Mouse (Mus musculus): ENCODE data around the gene Scg3. TPM values are rescaled to one million over a fixed set of nuclear protein-coding genes. Genes with fewer than 3 reads are reported as not detected.

The Scg3 gene
- 99.8 and 114 TPM in 2 replicates for polyA plus RNA-seq (2016; fragmentation: Nextera tagmentation; extraction: Ambion mirVana)

DNA sequence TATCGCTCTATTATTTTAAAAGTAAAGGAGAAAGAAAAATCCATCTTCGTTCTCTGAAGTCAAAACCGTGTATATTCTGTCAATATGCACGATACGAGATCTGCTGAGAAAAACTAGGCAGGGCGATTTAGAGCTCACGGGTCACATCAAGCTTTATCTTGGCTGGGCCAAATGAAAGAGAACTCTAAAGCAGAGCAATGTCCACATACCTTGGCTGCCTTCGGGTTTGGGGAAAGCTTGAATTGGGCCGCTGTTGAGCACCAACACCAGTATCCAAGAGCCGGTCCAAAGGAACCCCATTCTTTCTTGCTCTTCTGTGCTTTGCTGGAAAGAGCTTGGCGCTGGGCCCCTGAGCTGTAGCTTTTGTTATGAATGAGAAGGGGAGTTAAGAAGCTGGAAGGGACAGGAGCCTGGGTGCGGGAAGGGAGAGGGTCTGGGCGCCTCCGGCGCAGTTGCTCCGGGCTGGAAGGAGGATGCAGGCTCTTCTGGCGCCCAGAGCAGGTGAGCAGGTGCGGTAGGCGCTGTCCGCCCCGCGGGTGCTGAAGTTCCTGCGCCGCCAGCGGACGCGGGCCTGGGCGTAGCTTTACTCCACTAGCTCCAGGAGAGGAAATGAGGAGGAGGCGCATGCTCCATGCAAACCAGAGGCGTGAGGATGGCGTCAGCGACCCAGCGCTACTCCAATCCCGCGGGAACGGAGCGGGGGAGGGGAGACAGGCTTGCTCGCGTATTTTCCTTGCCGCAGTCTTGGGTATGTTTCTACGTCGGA, at the start of gene Scg3:
Gene Scg3 (minus strand): TSS at position 631 of the 766 bp plus-strand sequence.
- peak; percentile 99 for ATAC-seq (ENCODE audit: low FRiP score, low read depth)
- Histone ChIP-seq H3K4me1 (no peaks in the 10 kb centered on the region; the same call in 1 of the 2 replicates), H3K27ac (0 out of 2 replicates have a peak within 1 kb of the TSS, but pooled peaks have one; percentile 18), H3K4me3 (peak within 1 kb of the TSS; percentile 56), H3K27me3 (replicated peaks) (no peaks in the 10 kb centered on the region), H3K4me2 (replicated peaks) (peak within 1 kb of the TSS; percentile 56), H3K9ac (peak within 1 kb of the TSS; percentile 64), H3K9me3 (no peaks in the 10 kb centered on the region), H3K36me3 (peaks cover 4% of the 10 kb centered on the region; the same call in 1 of the 2 replicates)
- WGBS = 6% methylated on average over 42 of the region's 42 CpGs

DNA sequence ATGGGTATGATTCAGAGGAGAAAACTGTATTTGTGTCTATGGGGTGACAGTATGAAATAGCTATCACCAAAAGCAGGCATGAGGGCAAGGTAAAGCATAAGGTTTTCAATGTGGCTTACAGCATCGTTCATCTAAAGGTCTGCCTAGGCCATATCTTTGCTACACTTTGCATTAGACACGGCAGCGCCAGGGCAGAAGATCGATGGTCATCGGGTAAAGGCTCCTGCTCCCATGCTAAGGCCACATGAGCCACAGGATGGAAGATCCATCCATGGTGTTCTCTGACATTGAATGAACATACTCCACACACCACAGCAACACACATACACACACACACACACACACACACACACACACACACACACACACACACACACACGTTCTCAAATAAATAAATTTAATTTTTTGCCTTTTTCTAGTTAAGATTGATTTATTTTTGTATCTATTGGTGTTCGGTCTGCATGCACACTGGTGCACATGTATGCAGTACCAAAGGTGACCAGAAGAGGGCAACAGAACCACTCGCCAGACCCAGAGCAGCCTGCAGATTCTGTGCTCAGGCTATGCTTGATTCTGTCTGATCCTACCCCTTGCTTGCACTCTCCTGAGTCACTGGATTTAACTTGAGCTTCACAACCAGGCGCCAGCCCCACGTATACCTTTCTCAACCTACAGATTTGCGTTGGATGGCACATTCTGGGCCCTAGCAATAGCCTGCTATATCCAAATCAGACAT, 36.3 kb upstream of the Scg3 start:
- WGBS = 36% methylated on average over 11 of the region's 11 CpGs
- Histone ChIP-seq H3K36me3 (no peaks in the 10 kb centered on the region), H3K27ac (no peak overlapping the region)

DNA sequence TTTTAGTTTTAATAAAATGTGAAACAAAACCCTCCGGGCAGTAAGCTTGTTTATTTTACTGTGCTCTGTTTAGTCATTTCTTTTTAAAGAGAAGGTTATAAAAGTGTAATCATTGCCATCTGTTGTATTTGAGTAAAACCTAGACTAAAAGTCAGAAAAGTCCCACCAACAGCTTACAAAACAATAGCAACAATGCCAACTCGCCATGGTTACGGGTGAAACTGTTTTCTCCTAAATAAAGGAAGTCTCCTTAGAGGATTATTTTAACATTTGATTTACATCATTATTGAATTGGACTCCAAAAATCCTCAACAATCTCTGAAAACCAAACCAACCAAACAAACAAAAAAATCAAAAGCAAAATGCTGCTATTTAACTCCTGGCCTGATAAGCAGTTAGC, 35.6 kb upstream of the Scg3 start:
- ATAC-seq (ENCODE audit: low FRiP score, low read depth) = no peak
- Histone ChIP-seq H3K36me3 (no peaks in the 10 kb centered on the region), H3K4me1 (no peaks in the 10 kb centered on the region), H3K4me2 (replicated peaks) (no peak overlapping the region), H3K27ac (no peak overlapping the region), H3K4me3 (no peak overlapping the region), H3K9me3 (no peaks in the 10 kb centered on the region), H3K27me3 (replicated peaks) (no peaks in the 10 kb centered on the region), H3K9ac (no peak overlapping the region)
- WGBS = 81% methylated on average over 3 of the region's 3 CpGs

More for the DNA sequence above, 36.3 kb upstream of the Scg3 start:
- no peaks in the 10 kb centered on the region for H3K4me1 ChIP-seq
- no peaks in the 10 kb centered on the region for H3K9me3 ChIP-seq
- no peak overlapping the region for H3K4me2 ChIP-seq (replicated peaks)
- no peak overlapping the region for H3K9ac ChIP-seq
- peak; percentile 86 for ATAC-seq (ENCODE audit: low FRiP score, low read depth)
- no peak overlapping the region for H3K4me3 ChIP-seq
- H3K27me3 ChIP-seq (replicated peaks) = no peaks in the 10 kb centered on the region

DNA sequence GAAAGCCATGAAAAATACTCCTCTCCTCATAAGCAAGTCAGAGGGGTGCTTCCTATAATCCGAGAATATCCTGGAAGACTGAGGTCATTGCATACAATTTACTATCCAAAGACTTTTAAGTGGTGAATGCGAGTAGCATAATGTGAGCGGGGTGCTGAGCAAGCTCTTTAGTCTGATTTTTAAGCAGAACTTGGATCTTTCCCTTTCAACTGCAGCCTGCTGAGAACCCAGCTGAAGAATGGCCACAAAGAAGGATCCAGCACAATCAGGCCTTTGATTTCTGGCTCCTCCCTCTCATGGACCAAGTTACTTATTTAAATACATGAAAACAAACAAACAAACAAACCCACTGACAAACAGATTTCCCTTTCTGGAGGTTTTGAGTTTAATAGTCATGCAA, 916 bp upstream of the Scg3 start:
- H3K36me3 ChIP-seq = no peaks in the 10 kb centered on the region
- H3K4me2 ChIP-seq (replicated peaks) = peak overlapping the region; percentile 56; the same call in 1 of the 2 replicates
- no peak overlapping the region for H3K4me3 ChIP-seq
- H3K9me3 ChIP-seq = peaks cover 8% of the 10 kb centered on the region
- no peaks in the 10 kb centered on the region; the same call in 1 of the 2 replicates for H3K4me1 ChIP-seq
- no peak overlapping the region for H3K9ac ChIP-seq
- H3K27ac ChIP-seq = no peak overlapping the region
- ATAC-seq (ENCODE audit: low FRiP score, low read depth) = no peak
- 64% methylated on average over 3 of the region's 3 CpGs for WGBS
- H3K27me3 ChIP-seq (replicated peaks) = no peaks in the 10 kb centered on the region

DNA sequence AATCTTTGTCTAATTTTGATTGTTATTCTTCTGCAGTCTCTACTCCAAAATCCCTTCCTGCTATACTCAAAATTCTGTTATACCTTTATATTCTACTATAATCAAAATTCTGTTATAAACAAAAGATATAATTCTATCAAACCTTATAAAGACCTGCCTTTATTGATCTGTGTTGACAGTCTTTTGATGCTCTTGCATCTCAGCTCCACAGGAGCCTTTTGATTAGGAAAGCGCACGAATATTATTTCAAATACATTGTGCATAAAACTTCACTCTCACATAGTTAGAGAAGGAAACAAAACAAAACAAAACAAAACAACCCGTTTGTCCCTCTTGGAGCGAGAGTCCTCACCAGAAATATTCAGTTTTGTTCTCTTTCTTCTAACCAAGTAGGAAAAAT, 436 bp upstream of the Scg3 start:
- peak overlapping the region; percentile 56 for H3K4me3 ChIP-seq
- peak overlapping the region; percentile 56 for H3K4me2 ChIP-seq (replicated peaks)
- no peak overlapping the region for H3K27ac ChIP-seq
- 0 out of 2 replicates have a peak, but pooled peaks cover 4% of the 10 kb centered on the region for H3K9me3 ChIP-seq
- peak; percentile 27; the same call in 1 of the 2 replicates for ATAC-seq (ENCODE audit: low FRiP score, low read depth)
- WGBS = 72% methylated on average over 4 of the region's 4 CpGs
- no peaks in the 10 kb centered on the region for H3K27me3 ChIP-seq (replicated peaks)
- H3K36me3 ChIP-seq = 0 out of 2 replicates have a peak, but pooled peaks cover under 1% of the 10 kb centered on the region
- peak overlapping the region; percentile 64; the same call in 1 of the 2 replicates for H3K9ac ChIP-seq
- H3K4me1 ChIP-seq = no peaks in the 10 kb centered on the region; the same call in 1 of the 2 replicates

DNA sequence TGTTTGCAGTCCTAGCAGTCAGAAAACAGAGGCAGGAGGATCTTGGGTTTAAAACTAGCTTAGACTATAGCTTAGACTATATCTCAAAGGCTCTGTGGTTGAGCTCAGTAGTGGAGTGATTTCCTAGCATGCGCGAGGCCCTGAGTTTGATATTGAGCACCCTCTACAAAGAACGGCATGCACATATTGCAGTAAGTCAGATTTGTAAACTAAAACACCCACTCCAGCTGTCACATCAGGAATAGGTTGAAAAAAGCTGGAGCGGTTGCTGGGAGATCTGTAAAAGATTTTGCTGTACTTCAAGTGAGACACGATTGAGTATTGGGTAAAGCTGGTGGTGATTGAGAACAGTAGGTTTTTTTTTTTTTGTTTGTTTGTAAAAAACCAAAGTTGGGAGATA, 3.2 kb downstream of the Scg3 start:
- H3K4me2 ChIP-seq (replicated peaks) = no peak overlapping the region
- H3K27me3 ChIP-seq (replicated peaks) = no peaks in the 10 kb centered on the region
- ATAC-seq (ENCODE audit: low FRiP score, low read depth) = no peak
- 93% methylated on average over 5 of the region's 5 CpGs for WGBS
- no peak overlapping the region for H3K9ac ChIP-seq
- no peak overlapping the region for H3K4me3 ChIP-seq
- no peak overlapping the region for H3K27ac ChIP-seq
- peaks cover 25% of the 10 kb centered on the region for H3K36me3 ChIP-seq
- H3K4me1 ChIP-seq = no peaks in the 10 kb centered on the region; the same call in 1 of the 2 replicates
- H3K9me3 ChIP-seq = no peaks in the 10 kb centered on the region

DNA sequence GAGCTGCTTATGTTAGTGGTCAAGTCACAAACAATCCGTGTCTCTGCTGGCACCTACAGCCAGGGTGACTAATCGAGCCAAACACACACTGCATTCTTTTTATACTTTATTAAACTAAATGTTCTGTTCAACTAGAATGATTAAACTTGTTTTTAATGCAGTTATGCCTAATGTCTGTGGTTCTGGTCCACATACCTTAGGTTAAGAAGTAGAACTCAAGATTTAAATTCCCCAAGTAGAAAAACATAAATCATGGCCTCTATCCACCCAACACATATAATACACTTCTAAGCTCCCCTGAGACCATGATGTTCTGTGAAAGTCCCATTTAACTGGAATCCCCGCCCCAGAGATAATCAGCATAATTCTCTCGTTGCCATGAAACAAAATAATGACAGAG, 4.2 kb downstream of the Scg3 start:
- no peaks in the 10 kb centered on the region; the same call in 1 of the 2 replicates for H3K4me1 ChIP-seq
- H3K4me3 ChIP-seq = no peak overlapping the region
- no peaks in the 10 kb centered on the region for H3K9me3 ChIP-seq
- H3K27me3 ChIP-seq (replicated peaks) = no peaks in the 10 kb centered on the region
- no peak overlapping the region for H3K9ac ChIP-seq
- ATAC-seq (ENCODE audit: low FRiP score, low read depth) = no peak
- H3K36me3 ChIP-seq = peaks cover 34% of the 10 kb centered on the region
- H3K27ac ChIP-seq = no peak overlapping the region
- WGBS = 76% methylated on average over 4 of the region's 4 CpGs
- H3K4me2 ChIP-seq (replicated peaks) = no peak overlapping the region

DNA sequence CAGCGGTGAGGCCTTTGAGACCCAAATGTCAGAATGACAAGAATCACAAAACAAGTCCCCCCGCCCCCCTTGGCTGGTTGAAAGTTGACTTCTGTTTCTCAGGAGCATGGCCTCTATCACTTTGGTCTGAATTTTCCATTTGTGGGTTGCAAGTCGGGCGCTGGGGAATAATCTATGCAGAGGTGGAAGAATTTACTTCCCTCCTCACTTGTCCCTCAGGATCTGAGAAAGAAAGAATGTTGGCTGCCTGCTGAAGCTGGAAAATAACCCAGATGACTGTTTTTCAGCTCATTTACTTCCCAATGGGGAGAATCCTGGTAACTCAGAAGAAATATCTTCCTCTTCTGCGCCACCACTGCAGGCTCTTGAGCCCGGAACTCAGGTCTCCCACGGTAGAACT, 5.5 kb downstream of the Scg3 start:
- Histone ChIP-seq H3K36me3 (peaks cover 46% of the 10 kb centered on the region), H3K27ac (no peak overlapping the region), H3K27me3 (replicated peaks) (no peaks in the 10 kb centered on the region), H3K4me1 (no peaks in the 10 kb centered on the region; the same call in 1 of the 2 replicates), H3K4me3 (no peak overlapping the region), H3K9ac (no peak overlapping the region), H3K9me3 (no peaks in the 10 kb centered on the region), H3K4me2 (replicated peaks) (no peak overlapping the region)
- ATAC-seq (ENCODE audit: low FRiP score, low read depth) = no peak
- WGBS = 84% methylated on average over 7 of the region's 7 CpGs

DNA sequence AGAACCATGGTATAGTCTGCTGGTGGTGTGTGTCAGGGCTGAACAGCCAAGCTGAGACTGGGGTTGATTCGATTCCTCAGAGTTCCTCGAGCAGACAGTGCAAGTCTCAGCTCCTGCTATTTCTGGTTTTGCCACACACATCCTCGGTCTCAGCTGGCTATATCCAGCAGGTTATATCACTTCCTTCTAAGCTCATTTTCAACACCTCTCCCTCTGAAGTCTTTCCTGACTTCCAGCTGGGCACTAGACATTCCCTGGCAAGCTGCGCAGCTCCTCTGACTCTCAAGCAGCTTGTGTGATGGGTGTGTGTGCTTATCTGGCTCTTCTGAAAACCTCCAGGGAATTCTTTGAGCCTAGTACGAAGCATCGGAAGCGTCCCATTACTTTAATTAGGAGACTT, 7.6 kb downstream of the Scg3 start:
- H3K9ac ChIP-seq = no peak overlapping the region
- no peaks in the 10 kb centered on the region for H3K27me3 ChIP-seq (replicated peaks)
- H3K27ac ChIP-seq = no peak overlapping the region
- ATAC-seq (ENCODE audit: low FRiP score, low read depth) = no peak
- H3K36me3 ChIP-seq = peaks cover 61% of the 10 kb centered on the region
- H3K4me2 ChIP-seq (replicated peaks) = no peak overlapping the region
- no peaks in the 10 kb centered on the region for H3K9me3 ChIP-seq
- H3K4me1 ChIP-seq = no peaks in the 10 kb centered on the region
- no peak overlapping the region for H3K4me3 ChIP-seq
- WGBS = 80% methylated on average over 7 of the region's 7 CpGs

DNA sequence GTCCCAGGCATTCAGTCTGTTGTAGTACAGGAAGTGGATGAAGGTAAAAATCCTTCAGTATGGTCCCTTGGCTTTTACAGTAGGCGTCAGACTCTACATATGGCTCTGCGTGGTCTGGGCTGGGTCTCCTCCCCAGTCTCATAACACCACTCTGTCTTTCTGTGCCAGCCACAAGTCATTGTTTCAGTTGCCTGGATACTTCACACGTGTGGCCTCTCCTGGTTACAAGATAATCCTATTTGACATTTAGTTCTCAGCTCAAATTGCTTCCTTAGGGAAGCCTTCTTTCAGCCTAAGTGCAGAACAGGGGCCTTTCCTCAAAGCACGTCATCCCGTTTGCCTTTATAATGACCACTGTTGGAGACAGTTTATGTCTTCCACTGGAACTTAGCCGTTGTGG, 11.1 kb downstream of the Scg3 start:
- Histone ChIP-seq H3K9me3 (no peaks in the 10 kb centered on the region), H3K27ac (no peak overlapping the region), H3K4me3 (no peak overlapping the region), H3K27me3 (replicated peaks) (no peaks in the 10 kb centered on the region), H3K4me2 (replicated peaks) (no peak overlapping the region), H3K9ac (no peak overlapping the region), H3K4me1 (no peaks in the 10 kb centered on the region), H3K36me3 (peaks cover 65% of the 10 kb centered on the region)
- ATAC-seq (ENCODE audit: low FRiP score, low read depth) = no peak
- WGBS = 77% methylated on average over 6 of the region's 6 CpGs

DNA sequence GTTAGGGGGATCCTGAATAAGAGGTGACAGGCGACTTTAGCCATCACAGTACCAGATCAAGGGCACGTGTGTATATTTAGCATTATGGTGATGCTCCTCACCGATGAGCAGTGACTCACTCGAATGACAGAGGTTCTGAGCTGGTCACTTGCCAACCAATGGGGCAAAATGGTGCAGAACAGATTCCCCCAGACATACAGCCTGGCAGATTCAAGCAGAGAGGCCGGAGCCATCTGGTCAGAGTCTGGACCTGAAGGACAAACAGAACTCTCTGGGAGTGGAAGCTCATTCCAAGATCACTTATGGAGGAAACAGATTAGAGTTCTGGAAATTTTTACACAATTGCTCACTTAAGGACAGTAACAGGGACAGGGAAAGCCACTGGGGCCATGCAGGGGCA, 17.2 kb downstream of the Scg3 start:
- 83% methylated on average over 5 of the region's 5 CpGs for WGBS
- Histone ChIP-seq H3K4me1 (no peaks in the 10 kb centered on the region), H3K36me3 (peaks cover 41% of the 10 kb centered on the region)

DNA sequence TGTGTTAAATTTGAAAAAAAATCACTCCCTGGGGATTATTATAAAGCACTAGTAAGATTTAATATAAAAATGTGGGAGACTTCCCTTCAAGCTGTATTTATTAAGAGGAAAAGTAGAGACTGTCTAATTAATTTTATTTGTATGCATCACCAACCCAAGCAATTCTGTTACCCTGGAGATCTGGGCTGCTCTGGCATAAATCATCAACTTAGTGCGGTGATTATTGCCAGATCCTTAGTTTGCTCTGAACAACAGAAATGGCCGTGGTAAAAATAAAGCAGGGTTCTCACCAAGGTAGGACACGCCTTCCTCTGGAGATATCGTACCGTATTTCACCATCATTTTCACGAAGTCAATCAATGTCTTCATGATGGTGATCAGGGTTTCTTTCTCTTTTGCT, 18.5 kb downstream of the Scg3 start:
- Histone ChIP-seq H3K4me2 (replicated peaks) (no peak overlapping the region), H3K36me3 (peaks cover 51% of the 10 kb centered on the region), H3K9me3 (no peaks in the 10 kb centered on the region), H3K9ac (no peak overlapping the region), H3K4me1 (no peaks in the 10 kb centered on the region), H3K27me3 (replicated peaks) (no peaks in the 10 kb centered on the region), H3K27ac (no peak overlapping the region), H3K4me3 (no peak overlapping the region)
- ATAC-seq (ENCODE audit: low FRiP score, low read depth) = no peak
- WGBS = 78% methylated on average over 6 of the region's 6 CpGs

More for the DNA sequence above, 17.2 kb downstream of the Scg3 start:
- Histone ChIP-seq H3K9ac (no peak overlapping the region), H3K4me3 (no peak overlapping the region), H3K27me3 (replicated peaks) (no peaks in the 10 kb centered on the region), H3K27ac (no peak overlapping the region), H3K4me2 (replicated peaks) (no peak overlapping the region), H3K9me3 (no peaks in the 10 kb centered on the region)
- ATAC-seq (ENCODE audit: low FRiP score, low read depth) = no peak
